Mouse (Mus musculus) adrenal gland, postnatal 36 days (tissue): ENCODE measurements at regions not wholly inside any gene's neighbourhood (a gene's known extent, or its start where the extent isn't known, plus 50 kb on each side); places are given as distances from the start of the nearest gene placed in this dataset.
A peak's percentile ranks its signal among the peaks of the same experiment; 100 is the strongest.

ENCODE experiments used
- DNase-seq, 2 experiments: peaks; one replicate each; pipeline ENCODE4 v3.0.0; 2021; ENCODE audit warnings: mixed read lengths in 1 of 2

- no peak for DNase-seq
Measured at GRCm38 (mm10) chr9:120766881-120767280, 162.1 kb upstream of the Ctnnb1 start.

- no peak for DNase-seq
Measured at GRCm38 (mm10) chr9:120767396-120767795, 161.6 kb upstream of the Ctnnb1 start.

GRCm38 (mm10) chr9:120769056-120769455, 160.0 kb upstream of the Ctnnb1 start:
- no peak for DNase-seq

- no peak for DNase-seq
Measured at GRCm38 (mm10) chr9:120769679-120770078, 159.3 kb upstream of the Ctnnb1 start.

- DNase-seq: no peak
Measured at GRCm38 (mm10) chr9:120770886-120771285, 158.1 kb upstream of the Ctnnb1 start.

GRCm38 (mm10) chr9:120771896-120772530, 157.0 kb upstream of the Ctnnb1 start:
- DNase-seq: no peak

- DNase-seq: no peak
Measured at GRCm38 (mm10) chr9:120774251-120774650, 154.8 kb upstream of the Ctnnb1 start.

- DNase-seq: no peak
Measured at GRCm38 (mm10) chr9:120774772-120775171, 154.2 kb upstream of the Ctnnb1 start.

GRCm38 (mm10) chr9:120775721-120776120, 153.3 kb upstream of the Ctnnb1 start:
- no peak for DNase-seq

- peak; percentile 77 to 84 for DNase-seq
Measured at GRCm38 (mm10) chr9:120776456-120777001, 152.5 kb upstream of the Ctnnb1 start.

- peak in 1 of 2 experiments; percentile 31 for DNase-seq
Measured at GRCm38 (mm10) chr9:120777016-120777415, 152.0 kb upstream of the Ctnnb1 start.

- peak; percentile 28 to 31 for DNase-seq
Measured at GRCm38 (mm10) chr9:120777501-120777900, 151.5 kb upstream of the Ctnnb1 start.

GRCm38 (mm10) chr9:120778423-120778822, 150.6 kb upstream of the Ctnnb1 start:
- peak in 1 of 2 experiments; percentile 31 for DNase-seq

- DNase-seq: no peak
Measured at GRCm38 (mm10) chr9:120794210-120794609, 134.8 kb upstream of the Ctnnb1 start.

GRCm38 (mm10) chr9:120796111-120796880, 132.7 kb upstream of the Ctnnb1 start:
- no peak for DNase-seq

GRCm38 (mm10) chr9:120797996-120798663, 130.9 kb upstream of the Ctnnb1 start:
- DNase-seq: no peak

GRCm38 (mm10) chr9:120798901-120799300, 130.1 kb upstream of the Ctnnb1 start:
- DNase-seq: no peak

- peak; percentile 60 to 66 for DNase-seq
Measured at GRCm38 (mm10) chr9:120802646-120803045, 126.4 kb upstream of the Ctnnb1 start.

GRCm38 (mm10) chr9:120804760-120805294, 124.2 kb upstream of the Ctnnb1 start:
- peak; percentile 11 to 22 for DNase-seq

GRCm38 (mm10) chr9:120808741-120809425, 120.1 kb upstream of the Ctnnb1 start:
- no peak for DNase-seq

- DNase-seq: no peak
Measured at GRCm38 (mm10) chr9:120811522-120811921, 117.5 kb upstream of the Ctnnb1 start.

GRCm38 (mm10) chr9:120812667-120813210, 116.3 kb upstream of the Ctnnb1 start:
- DNase-seq: peak; percentile 35 to 37
